Mouse (Mus musculus) layer of hippocampus, postnatal 14 days (tissue): ENCODE measurements around the gene Crhbp. TPM values are rescaled to one million over a fixed set of nuclear protein-coding genes. Genes with fewer than 3 reads are reported as not detected.

Experiments used
- DNase-seq, 2 experiments: peaks; one replicate each; pipeline ENCODE4 v3.0.0; 2021 to 2022; ENCODE audit warnings: low spot score in 2 of 2, mixed read lengths in 1 of 2
- total RNA-seq, 2 experiments: library from RNA; stranded (reverse); gene quantifications; 2 replicates each; pipeline ENCODE4 v1.2.3; 2021

The Crhbp gene
- total RNA-seq, 2 experiments from 2014 or later, result 16.8 to 17.8 TPM

- peak in 1 of 2 experiments; percentile 34 for DNase-seq
These were observed 25.4 kb downstream of the Crhbp start for GRCm38 (mm10) chr13:95419204-95419749.

- DNase-seq, result no peak
These were observed 26.0 kb downstream of the Crhbp start for GRCm38 (mm10) chr13:95418575-95419203.

GRCm38 (mm10) chr13:95412257-95412656, 32.5 kb downstream of the Crhbp start:
- no peak for DNase-seq

GRCm38 (mm10) chr13:95393242-95393641, 51.5 kb downstream of the Crhbp start:
- no peak for DNase-seq

GRCm38 (mm10) chr13:95389866-95390865, 54.6 kb downstream of the Crhbp start:
- peak; percentile 73 to 84 for DNase-seq

GRCm38 (mm10) chr13:95388226-95388625, 56.5 kb downstream of the Crhbp start:
- DNase-seq, result no peak

- DNase-seq, result no peak
These were observed 62.3 kb downstream of the Crhbp start for GRCm38 (mm10) chr13:95382418-95382817.

Other genes starting within 250 kb of the Crhbp start
- gene Pde8b, start 194.6 kb downstream of the Crhbp start, total RNA-seq, result 10 to 100 TPM; 64.7 to 69.2 TPM
- gene Zbed3, start 121.3 kb downstream of the Crhbp start, total RNA-seq, result 10 to 100 TPM; 16.9 to 19.1 TPM
- gene Aggf1, start 69.6 kb downstream of the Crhbp start, total RNA-seq, result 10 to 100 TPM; 44.1 to 45.5 TPM
- gene S100z, start 33.8 kb upstream of the Crhbp start, total RNA-seq, result not detected
- under 1 TPM; 0.19 to 0.35 TPM for gene F2rl1, start 80.3 kb upstream of the Crhbp start, total RNA-seq
- 10 to 100 TPM in 1 of 2 experiments, 1 to 10 TPM in 1; 8.8 to 10.3 TPM for gene F2r, start 173.6 kb upstream of the Crhbp start, total RNA-seq